Mouse (Mus musculus): ENCODE results near the gene Rcbtb2. TPM values are rescaled to one million over a fixed set of nuclear protein-coding genes. Genes with fewer than 3 reads are reported as not detected.

The Rcbtb2 gene
- total and polyA plus RNA-seq, 2 experiments from 2014 or later: 58.3 to 64.9 TPM

GRCm38 (mm10) chr14:73175814-73176213, 53.0 kb downstream of the Rcbtb2 start:
- no peak overlapping the region for H3K9ac ChIP-seq (replicated peaks; ENCODE audit: low read length)
- 0 out of 2 replicates have a peak, but pooled peaks cover 9% of the 10 kb centered on the region for H3K36me3 ChIP-seq (ENCODE audit: insufficient read depth, low read length)
- ATAC-seq (no peak), DNase-seq (ENCODE audit: low spot score) (no peak)
- WGBS: 86% methylated on average over 6 of the region's 6 CpGs
- no peak overlapping the region for H3K27ac ChIP-seq
- no peaks in the 10 kb centered on the region for H3K9me3 ChIP-seq (ENCODE audit: low read length)
- TF ChIP-seq CTCF (IDR thresholded peaks at IDR 0.05; ENCODE audit: low read depth): no peak
- H3K4me3 ChIP-seq (ENCODE audit: low read length): no peak overlapping the region
- H3K4me2 ChIP-seq (ENCODE audit: low read depth, low read length): no peak overlapping the region
- H3K27me3 ChIP-seq (ENCODE audit: insufficient read depth, low read length): no peaks in the 10 kb centered on the region
- no peaks in the 10 kb centered on the region for H3K4me1 ChIP-seq (ENCODE audit: insufficient read depth, low read length)

GRCm38 (mm10) chr14:73176266-73176665, 53.4 kb downstream of the Rcbtb2 start:
- Histone ChIP-seq H3K9ac (replicated peaks; ENCODE audit: low read length) (no peak overlapping the region), H3K27me3 (ENCODE audit: insufficient read depth, low read length) (no peaks in the 10 kb centered on the region), H3K4me2 (ENCODE audit: low read depth, low read length) (no peak overlapping the region), H3K36me3 (ENCODE audit: insufficient read depth, low read length) (0 out of 2 replicates have a peak, but pooled peaks cover 9% of the 10 kb centered on the region), H3K4me3 (ENCODE audit: low read length) (no peak overlapping the region), H3K4me1 (ENCODE audit: insufficient read depth, low read length) (no peaks in the 10 kb centered on the region), H3K27ac (no peak overlapping the region), H3K9me3 (ENCODE audit: low read length) (no peaks in the 10 kb centered on the region)
- DNase-seq (ENCODE audit: low spot score) (no peak), ATAC-seq (no peak)
- no peak for TF ChIP-seq CTCF (IDR thresholded peaks at IDR 0.05; ENCODE audit: low read depth)
- whole genome bisulfite sequencing: 78% methylated on average over 5 of the region's 5 CpGs

- 0 out of 2 replicates have a peak, but pooled peaks cover 9% of the 10 kb centered on the region for H3K36me3 ChIP-seq (ENCODE audit: insufficient read depth, low read length)
- no peaks in the 10 kb centered on the region for H3K9me3 ChIP-seq (ENCODE audit: low read length)
- H3K4me3 ChIP-seq (ENCODE audit: low read length): no peak overlapping the region
- H3K27me3 ChIP-seq (ENCODE audit: insufficient read depth, low read length): no peaks in the 10 kb centered on the region
- H3K27ac ChIP-seq: no peak overlapping the region
- DNase-seq (ENCODE audit: low spot score) (no peak), ATAC-seq (no peak)
- WGBS: 67% methylated on average over 11 of the region's 11 CpGs
- no peak overlapping the region for H3K4me2 ChIP-seq (ENCODE audit: low read depth, low read length)
- H3K4me1 ChIP-seq (ENCODE audit: insufficient read depth, low read length): no peaks in the 10 kb centered on the region
- TF ChIP-seq CTCF (IDR thresholded peaks at IDR 0.05; ENCODE audit: low read depth): no peak
- H3K9ac ChIP-seq (replicated peaks; ENCODE audit: low read length): no peak overlapping the region
Measured at GRCm38 (mm10) chr14:73177961-73178360, 55.1 kb downstream of the Rcbtb2 start.

GRCm38 (mm10) chr14:73179221-73179681, 56.4 kb downstream of the Rcbtb2 start:
- no peaks in the 10 kb centered on the region for H3K9me3 ChIP-seq (ENCODE audit: low read length)
- 0 out of 2 replicates have a peak, but pooled peaks cover 9% of the 10 kb centered on the region for H3K36me3 ChIP-seq (ENCODE audit: insufficient read depth, low read length)
- TF ChIP-seq CTCF (IDR thresholded peaks at IDR 0.05; ENCODE audit: low read depth): no peak
- DNase-seq (ENCODE audit: low spot score): no peak
- 85% methylated on average over 4 of the region's 4 CpGs for WGBS
- no peaks in the 10 kb centered on the region for H3K27me3 ChIP-seq (ENCODE audit: insufficient read depth, low read length)
- no peaks in the 10 kb centered on the region for H3K4me1 ChIP-seq (ENCODE audit: insufficient read depth, low read length)
- no peak overlapping the region for H3K9ac ChIP-seq (replicated peaks; ENCODE audit: low read length)
- H3K4me3 ChIP-seq (ENCODE audit: low read length): no peak overlapping the region
- H3K27ac ChIP-seq: no peak overlapping the region
- ATAC-seq: no peak
- H3K4me2 ChIP-seq (ENCODE audit: low read depth, low read length): no peak overlapping the region

- TF ChIP-seq CTCF (IDR thresholded peaks at IDR 0.05; ENCODE audit: low read depth): no peak
- 81% methylated on average over 3 of the region's 3 CpGs for WGBS
- peaks cover 15% of the 10 kb centered on the region for H3K36me3 ChIP-seq (ENCODE audit: insufficient read depth, low read length)
- no peaks in the 10 kb centered on the region for H3K9me3 ChIP-seq (ENCODE audit: low read length)
- no peak overlapping the region for H3K4me3 ChIP-seq (ENCODE audit: low read length)
- H3K27ac ChIP-seq: no peak overlapping the region
- H3K4me2 ChIP-seq (ENCODE audit: low read depth, low read length): no peak overlapping the region
- no peaks in the 10 kb centered on the region for H3K4me1 ChIP-seq (ENCODE audit: insufficient read depth, low read length)
- H3K9ac ChIP-seq (replicated peaks; ENCODE audit: low read length): no peak overlapping the region
- no peaks in the 10 kb centered on the region for H3K27me3 ChIP-seq (ENCODE audit: insufficient read depth, low read length)
- ATAC-seq: no peak
- DNase-seq (ENCODE audit: low spot score): no peak
Measured at GRCm38 (mm10) chr14:73180671-73181070, 57.8 kb downstream of the Rcbtb2 start.

GRCm38 (mm10) chr14:73181144-73181543, 58.3 kb downstream of the Rcbtb2 start:
- H3K9ac ChIP-seq (replicated peaks; ENCODE audit: low read length): no peak overlapping the region
- H3K4me3 ChIP-seq (ENCODE audit: low read length): no peak overlapping the region
- no peaks in the 10 kb centered on the region for H3K27me3 ChIP-seq (ENCODE audit: insufficient read depth, low read length)
- no peaks in the 10 kb centered on the region for H3K9me3 ChIP-seq (ENCODE audit: low read length)
- no peak overlapping the region for H3K27ac ChIP-seq
- WGBS: 20% methylated on average over 2 of the region's 2 CpGs
- no peak for TF ChIP-seq CTCF (IDR thresholded peaks at IDR 0.05; ENCODE audit: low read depth)
- H3K36me3 ChIP-seq (ENCODE audit: insufficient read depth, low read length): peaks cover 16% of the 10 kb centered on the region
- no peaks in the 10 kb centered on the region for H3K4me1 ChIP-seq (ENCODE audit: insufficient read depth, low read length)
- H3K4me2 ChIP-seq (ENCODE audit: low read depth, low read length): no peak overlapping the region
- ATAC-seq: peak; percentile 81
- DNase-seq (ENCODE audit: low spot score): peak; percentile 74

GRCm38 (mm10) chr14:73186875-73187274, 64.0 kb downstream of the Rcbtb2 start:
- peaks cover 15% of the 10 kb centered on the region for H3K36me3 ChIP-seq (ENCODE audit: insufficient read depth, low read length)
- no peak overlapping the region for H3K9ac ChIP-seq (replicated peaks; ENCODE audit: low read length)
- 89% methylated on average over 7 of the region's 7 CpGs for WGBS
- H3K4me1 ChIP-seq (ENCODE audit: insufficient read depth, low read length): no peaks in the 10 kb centered on the region
- H3K27ac ChIP-seq: no peak overlapping the region
- ATAC-seq (no peak), DNase-seq (ENCODE audit: low spot score) (no peak)
- H3K27me3 ChIP-seq (ENCODE audit: insufficient read depth, low read length): no peaks in the 10 kb centered on the region
- no peak overlapping the region for H3K4me2 ChIP-seq (ENCODE audit: low read depth, low read length)
- no peak for TF ChIP-seq CTCF (IDR thresholded peaks at IDR 0.05; ENCODE audit: low read depth)
- H3K4me3 ChIP-seq (ENCODE audit: low read length): no peak overlapping the region
- no peaks in the 10 kb centered on the region for H3K9me3 ChIP-seq (ENCODE audit: low read length)
